Mouse (Mus musculus) central nervous system, embryonic 14 days (tissue): Measurements from ENCODE around the gene Gm29289. TPM values are rescaled to one million over a fixed set of nuclear protein-coding genes. Genes with fewer than 3 reads are reported as not detected.

Experiments used
- polyA plus RNA-seq: library from polyadenylated mRNA; depleted of rRNA; stranded (reverse); fragments of >200 nt; gene quantifications from 2 replicates; pipeline ENCODE4 v1.2.3, GENCODE M21; 2012; rRNA removed

Gm29289 gene
- polyA plus RNA-seq: not detected in 2 replicates

GRCm38 (mm10) chrY:2932282-2932681 lies at the start of gene Gm29289:
TSS of gene Gm29289 (plus strand) at chrY:2932582.

GRCm38 (mm10) chrY:2900689-2901088 lies 31.7 kb upstream of the Gm29289 start, which contains the start of gene Gm10352:
TSS of gene Gm10352 (plus strand) at chrY:2900989.

Other genes starting within 250 kb of the Gm29289 start
- not detected in 2 replicates for gene H2al2b, start 211.9 kb upstream of the Gm29289 start, polyA plus RNA-seq
- gene Gm4064, start 136.4 kb upstream of the Gm29289 start, polyA plus RNA-seq: not detected in 2 replicates
- not detected in 2 replicates for gene Rbmy, start 101.9 kb upstream of the Gm29289 start, polyA plus RNA-seq
- 0.04 TPM in 1 of 2 replicates, not detected in the other for gene Gm10256, start 101.9 kb upstream of the Gm29289 start, polyA plus RNA-seq
- 0.06 TPM in 1 of 2 replicates, not detected in the other for gene Gm10352, start 31.6 kb upstream of the Gm29289 start, polyA plus RNA-seq